Mouse (Mus musculus): Measurements from ENCODE around the gene Pramel1.

- no peak for TF ChIP-seq POLR2A (IDR thresholded peaks at IDR 0.05; ENCODE audit: low read depth, low read length)
- no peak for TF ChIP-seq CTCF (conservative IDR thresholded peaks at IDR 0.05; ENCODE audit: insufficient read depth, insufficient read length, low read depth, low read length)
Observed at GRCm38 (mm10) chr4:143412219-143413092, 18.2 kb downstream of the Pramel1 start, which contains the start of gene Pramef8.

Data from kidney, adult 2 months (tissue).